Mouse (Mus musculus) embryo, embryonic 10 days (tissue): ENCODE measurements at regions not wholly inside any gene's neighbourhood (a gene's known extent, or its start where the extent isn't known, plus 50 kb on each side); places are given as distances from the start of the nearest gene placed in this dataset.

Experiments
- DNase-seq: peaks from one replicate; pipeline ENCODE4 v3.0.0-alpha.2; 2015; ENCODE audit warnings: low spot score

GRCm38 (mm10) chr3:28183061-28183762 is 79.8 kb upstream of the Tnik start:
- no peak for DNase-seq

GRCm38 (mm10) chr3:28185518-28185917 is 77.5 kb upstream of the Tnik start:
- peak; percentile 67 for DNase-seq

- DNase-seq: peak; percentile 19
Measured at GRCm38 (mm10) chr3:28185918-28186317, 77.1 kb upstream of the Tnik start.

- DNase-seq: peak; percentile 15
Measured at GRCm38 (mm10) chr3:28189371-28189770, 73.6 kb upstream of the Tnik start.

- DNase-seq: no peak
Measured at GRCm38 (mm10) chr3:28190243-28190642, 72.8 kb upstream of the Tnik start.

GRCm38 (mm10) chr3:28194388-28194970 is 68.5 kb upstream of the Tnik start:
- DNase-seq: no peak

- DNase-seq: no peak
Measured at GRCm38 (mm10) chr3:28196786-28197185, 66.2 kb upstream of the Tnik start.

GRCm38 (mm10) chr3:28209304-28209703 is 53.7 kb upstream of the Tnik start:
- DNase-seq: no peak

GRCm38 (mm10) chr3:28210847-28211803 is 51.9 kb upstream of the Tnik start:
- DNase-seq: no peak
